Mouse (Mus musculus): ENCODE data around the gene P2rx3.

P2rx3 gene

GRCm38 (mm10) chr2:85038336-85038735 is 1.1 kb upstream of the P2rx3 start:
- no peak for DNase-seq

- DNase-seq = no peak
Observed at GRCm38 (mm10) chr2:85036507-85037046, 685 bp downstream of the P2rx3 start.

DNA sequence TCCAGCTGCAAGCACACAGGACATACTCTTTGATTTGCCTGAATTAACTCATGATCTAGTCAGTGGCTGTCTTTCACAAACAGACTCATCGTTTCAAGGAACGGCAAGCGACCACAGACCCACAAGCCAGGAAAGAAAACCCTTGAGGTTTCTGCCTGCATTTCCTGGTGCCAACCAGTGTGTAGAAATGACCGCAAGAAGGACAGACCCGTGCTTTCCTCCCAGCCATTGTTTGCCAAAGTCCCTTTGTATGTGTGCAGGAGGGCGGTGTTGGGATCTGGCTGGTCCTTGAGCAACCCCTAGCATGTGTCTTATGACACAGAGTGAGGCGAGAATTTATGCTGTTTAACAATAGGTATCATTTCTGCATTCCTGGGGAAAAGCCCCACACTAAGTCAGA is 3.1 kb downstream of the P2rx3 start:
- DNase-seq = no peak

- DNase-seq = no peak
Observed at GRCm38 (mm10) chr2:85033121-85033520, 4.1 kb downstream of the P2rx3 start.

DNA sequence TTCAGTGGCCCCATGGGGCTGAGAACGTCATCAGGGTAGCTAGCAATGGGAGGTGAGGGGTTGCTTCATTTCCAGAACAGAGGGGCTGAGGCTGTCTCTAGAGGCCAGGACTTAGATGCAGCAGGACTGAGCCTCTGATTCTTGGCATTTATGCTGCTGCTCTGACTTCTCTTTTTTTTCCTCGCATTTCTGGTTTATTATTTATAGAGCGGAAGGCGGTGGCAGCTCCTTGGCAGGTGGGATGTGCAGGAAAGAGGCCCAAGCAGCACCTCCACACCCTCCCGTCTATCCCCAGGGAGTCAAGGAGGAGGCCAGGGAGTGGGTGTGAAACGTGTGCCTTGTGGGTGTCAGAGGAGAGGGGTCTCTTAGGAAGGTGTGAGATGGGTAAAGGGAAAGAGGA is 6.3 kb downstream of the P2rx3 start:
- no peak for DNase-seq

- DNase-seq = no peak
Observed at GRCm38 (mm10) chr2:85029897-85030296, 7.4 kb downstream of the P2rx3 start.

GRCm38 (mm10) chr2:85027281-85027680 is 10.0 kb downstream of the P2rx3 start:
- DNase-seq = no peak

GRCm38 (mm10) chr2:85026178-85026577 is 11.1 kb downstream of the P2rx3 start:
- DNase-seq = no peak

GRCm38 (mm10) chr2:85022043-85022442 is 15.2 kb downstream of the P2rx3 start:
- DNase-seq = no peak

GRCm38 (mm10) chr2:85014588-85014982 is 22.7 kb downstream of the P2rx3 start:
- DNase-seq = no peak

DNA sequence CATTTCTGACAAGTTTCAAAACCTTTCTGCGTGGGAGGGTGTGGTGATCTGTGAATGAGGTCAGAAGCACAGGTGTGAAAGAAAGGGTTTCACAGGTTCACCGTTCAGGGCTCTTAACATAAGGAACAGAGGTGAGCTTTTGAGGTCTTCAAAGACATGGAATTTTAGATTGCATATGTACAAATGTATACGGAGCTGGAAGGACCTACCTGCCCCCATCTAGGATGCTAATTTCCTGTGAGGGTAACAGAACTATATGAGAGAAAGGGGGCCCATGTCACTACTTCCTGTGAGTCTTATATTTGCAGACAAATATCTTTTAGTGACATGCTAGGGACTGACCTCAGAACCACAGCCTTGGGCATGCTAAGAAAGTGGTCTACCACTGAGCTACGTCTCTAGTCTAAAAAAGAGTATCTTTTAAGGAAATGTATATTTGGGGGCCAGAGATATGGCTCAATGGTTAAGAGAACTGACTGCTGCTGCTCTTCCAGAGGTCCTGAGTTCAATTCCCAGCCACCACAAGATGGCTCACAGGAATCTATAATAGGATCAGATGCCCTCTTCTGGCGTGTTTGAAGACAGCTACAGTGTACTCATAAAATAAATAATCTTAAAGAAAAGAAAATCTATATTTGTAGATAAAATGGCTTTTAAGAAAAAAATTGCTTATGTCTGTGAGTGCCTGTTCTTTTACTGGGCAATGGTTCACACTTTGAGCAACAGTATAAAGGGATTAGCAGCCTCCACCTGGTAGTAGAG is 23.3 kb downstream of the P2rx3 start:
- no peak for DNase-seq

GRCm38 (mm10) chr2:85012679-85013078 is 24.6 kb downstream of the P2rx3 start:
- DNase-seq = no peak

DNA sequence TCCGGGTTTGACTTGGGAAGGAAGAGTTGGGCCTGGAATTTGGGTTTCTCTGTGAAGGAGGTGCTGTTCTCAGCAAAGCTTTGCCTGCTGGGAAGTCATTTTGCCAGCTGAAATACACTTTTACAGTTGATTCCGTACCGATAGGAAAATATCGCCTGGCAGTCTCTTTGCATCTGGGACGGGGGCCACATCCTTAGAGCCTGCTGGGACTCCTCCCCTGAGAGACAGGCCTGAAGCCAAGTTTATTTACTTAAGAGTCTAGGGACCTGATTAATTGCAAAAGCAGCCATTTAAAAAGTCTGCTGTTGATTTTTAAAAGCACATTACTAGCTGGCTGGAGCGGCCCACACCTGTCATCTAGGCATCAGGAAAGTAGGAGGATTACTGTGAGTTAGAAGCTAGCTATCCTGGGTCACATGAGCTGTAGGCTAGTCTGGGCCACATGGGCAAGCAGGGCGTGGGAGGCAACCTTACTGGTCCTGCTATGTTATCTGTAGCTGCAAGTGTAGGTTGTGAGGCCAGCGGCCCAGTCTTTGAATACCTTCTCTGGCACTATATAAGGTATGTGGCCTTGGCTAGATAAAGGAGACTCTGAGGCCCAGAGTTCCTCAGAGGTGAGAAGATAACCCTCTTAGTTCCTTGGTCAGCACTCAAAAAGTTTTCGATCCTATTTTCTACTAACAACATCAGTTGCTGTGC is 25.2 kb downstream of the P2rx3 start:
- no peak for DNase-seq

DNA sequence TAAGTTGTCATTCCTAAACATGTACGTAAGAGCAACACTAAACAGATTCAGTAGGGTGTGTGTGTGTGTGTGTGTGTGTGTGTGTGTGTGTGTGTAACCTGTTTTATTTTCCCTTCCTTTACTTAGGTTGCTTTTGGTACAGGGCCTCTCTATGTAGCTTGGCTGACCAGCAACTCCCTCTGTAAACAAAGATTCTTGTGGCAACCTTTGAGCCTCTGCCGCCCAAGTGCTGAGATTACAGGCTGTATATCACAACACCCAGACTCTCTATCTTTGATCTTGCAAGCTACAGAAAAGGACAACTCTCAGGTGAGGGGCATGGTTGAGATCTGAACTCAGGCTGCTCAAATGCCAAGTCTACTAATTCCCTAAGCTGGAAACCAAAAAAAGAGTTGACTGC is 28.1 kb downstream of the P2rx3 start:
- no peak for DNase-seq

DNA sequence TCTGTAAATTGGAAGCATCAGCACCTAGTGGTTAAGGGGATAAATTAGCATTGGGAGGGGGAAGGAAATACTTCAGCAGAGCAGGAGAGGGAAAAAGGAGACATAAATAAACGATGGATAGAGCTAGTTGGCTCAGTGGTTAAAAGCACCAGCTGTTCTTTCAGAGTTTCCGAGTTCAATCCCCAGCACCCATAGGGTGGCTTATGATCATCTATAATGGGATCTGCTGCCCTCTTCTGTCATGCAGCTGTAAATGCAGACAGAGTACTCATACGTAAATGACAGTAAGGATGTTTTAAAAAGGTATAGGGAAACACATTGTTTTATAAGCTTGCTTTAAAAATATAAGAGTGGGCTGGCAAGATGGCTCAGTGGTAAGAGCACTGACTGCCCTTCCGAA is 29.5 kb downstream of the P2rx3 start:
- peak; percentile 25 for DNase-seq

DNA sequence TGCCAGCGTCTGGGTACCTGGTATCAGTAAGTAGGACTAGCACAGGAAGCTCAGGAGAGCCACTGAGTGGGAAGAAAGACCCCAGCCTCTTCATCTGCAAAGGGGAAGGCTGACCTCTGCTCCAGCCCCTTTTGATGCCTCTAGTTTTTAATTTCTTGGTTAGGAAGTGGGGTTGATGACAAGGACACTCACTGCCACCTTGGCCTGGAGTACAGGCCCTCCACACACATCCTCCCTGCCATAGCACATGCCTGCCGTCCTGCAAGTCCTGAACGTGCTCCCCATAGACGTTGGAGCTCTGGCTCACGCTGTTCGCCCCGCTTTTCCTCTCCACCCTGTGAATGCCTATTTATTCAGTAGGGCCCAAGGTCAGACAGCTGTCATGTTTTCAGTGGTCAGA is 30.7 kb downstream of the P2rx3 start:
- no peak for DNase-seq

GRCm38 (mm10) chr2:85004341-85004740 is 32.9 kb downstream of the P2rx3 start:
- no peak for DNase-seq

GRCm38 (mm10) chr2:85002575-85002974 is 34.7 kb downstream of the P2rx3 start:
- DNase-seq = no peak

GRCm38 (mm10) chr2:85001497-85001896 is 35.8 kb downstream of the P2rx3 start:
- no peak for DNase-seq

GRCm38 (mm10) chr2:84999486-85000181 is 37.6 kb downstream of the P2rx3 start:
- no peak for DNase-seq

- no peak for DNase-seq
Observed at GRCm38 (mm10) chr2:84996376-84996775, 40.9 kb downstream of the P2rx3 start.

DNA sequence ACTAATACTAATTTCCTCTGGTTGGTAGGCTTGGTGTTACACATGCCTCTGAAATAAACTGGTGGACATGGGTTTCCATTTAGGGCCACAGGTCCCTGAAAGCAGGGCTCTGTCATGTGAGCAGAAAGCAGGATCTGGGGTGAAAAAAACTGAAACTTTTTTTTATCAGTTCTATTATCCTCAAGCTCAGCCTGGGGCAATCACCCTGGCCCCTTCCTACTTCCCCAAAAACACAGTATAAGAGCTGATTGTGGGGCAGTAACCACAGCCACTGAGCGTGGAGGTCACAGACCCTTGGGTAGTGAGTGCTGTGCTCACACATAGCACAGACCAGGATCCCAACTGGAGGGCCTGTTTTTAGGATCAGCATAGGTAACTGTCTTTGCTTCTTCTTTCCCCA is 49.3 kb downstream of the P2rx3 start, which contains the start of gene Prg3:
Gene Prg3, plus strand, starts transcription at position 286 of the 400 bp plus-strand sequence.
- DNase-seq = no peak

GRCm38 (mm10) chr2:84980188-84980587 is 57.1 kb downstream of the P2rx3 start, which contains the start of gene Prg2:
Gene Prg2, plus strand, starts transcription at chr2:84980461.
- DNase-seq = no peak
